Mouse (Mus musculus) embryonic facial prominence, embryonic 15.5 days (tissue): ENCODE data around the gene Ehmt1. TPM values are rescaled to one million over a fixed set of nuclear protein-coding genes. Genes with fewer than 3 reads are reported as not detected.

Source experiments
- ATAC-seq: fragments of 200-750 bp; cut with Nextera tagmentation; 2 replicates; pipeline ENCODE4 v1.8.0; 2017; ENCODE audit warnings: low read depth, moderate TSS enrichment; ENCODE audit not compliant: insufficient number of reproducible peaks, low FRiP score, low TSS enrichment
- H3K27ac ChIP-seq: fragments of 300-500 bp; sonication (generic); replicated peaks from 2 replicates; pipeline ENCODE4 v1.5.1; 2015; ENCODE audit warnings: mild to moderate bottlenecking, inconsistent platforms
- H3K27me3 ChIP-seq: fragments of 300-500 bp; sonication (generic); 2 replicates; pipeline ENCODE4 v1.6.1; 2015; ENCODE audit warnings: inconsistent platforms
- H3K36me3 ChIP-seq: fragments of 300-500 bp; sonication (generic); 2 replicates; pipeline ENCODE4 v1.6.1; 2015; ENCODE audit warnings: mild to moderate bottlenecking, inconsistent platforms
- H3K4me1 ChIP-seq: fragments of 300-500 bp; sonication (generic); 2 replicates; pipeline ENCODE4 v1.6.1; 2015; ENCODE audit warnings: inconsistent platforms
- H3K4me2 ChIP-seq: fragments of 300-500 bp; sonication (generic); replicated peaks from 2 replicates; pipeline ENCODE4 v1.6.1; 2015; ENCODE audit warnings: mild to moderate bottlenecking, inconsistent platforms
- H3K4me3 ChIP-seq: fragments of 300-500 bp; sonication (generic); replicated peaks from 2 replicates; pipeline ENCODE4 v1.5.1; 2015; ENCODE audit warnings: mild to moderate bottlenecking, inconsistent platforms
- H3K9ac ChIP-seq: fragments of 300-500 bp; sonication (generic); 2 replicates; pipeline ENCODE4 v1.6.1; 2015; ENCODE audit warnings: inconsistent platforms
- H3K9me3 ChIP-seq: fragments of 300-500 bp; sonication (generic); replicated peaks from 2 replicates; pipeline ENCODE4 v1.6.1; 2016; ENCODE audit warnings: inconsistent platforms
- WGBS: fragments of 180-500 bp; shearing (Covaris S2); methylation state at CpG from one replicate; pipeline ENCODE4 v1.1.7; 2015; 5-methylcytosine and 5-hydroxymethylcytosine counted together
- microRNA-seq: library from miRNA; unstranded; fragments of <30 nt; microRNA quantifications from one replicate; pipeline ENCODE4, GENCODE M21; 2016; ENCODE audit warnings: borderline number of aligned reads
- polyA plus RNA-seq: library from polyadenylated mRNA; unstranded; fragments of >200 nt; fragmentation: Nextera tagmentation; extraction: Ambion mirVana; gene quantifications from 2 replicates; pipeline ENCODE4 v1.2.1, GENCODE M21; 2015

Gene Ehmt1
- polyA plus RNA-seq, 1 experiment from 2014 or later, result 85.2 TPM

DNA sequence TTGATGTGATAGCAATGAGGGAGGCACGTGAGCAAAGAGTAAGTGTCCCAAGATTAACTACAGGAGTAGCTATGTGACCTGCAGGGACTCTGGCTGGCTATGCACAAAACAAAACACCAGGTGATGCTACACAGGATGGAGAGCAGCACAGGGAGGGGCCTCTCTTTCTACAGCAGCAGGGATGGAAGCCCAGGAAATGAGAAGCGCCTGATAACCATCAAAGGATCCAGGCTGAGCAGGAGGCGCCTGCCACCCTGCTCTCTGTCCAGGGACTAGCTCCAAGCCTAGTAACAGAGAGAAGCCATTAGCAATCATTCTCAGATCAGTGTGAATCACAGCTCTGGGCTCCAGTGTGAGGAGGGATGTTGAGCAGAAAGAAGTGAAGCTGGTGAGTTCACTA lies 169.4 kb downstream of the Ehmt1 start:
- 62% methylated on average over 3 of the region's 3 CpGs for WGBS

DNA sequence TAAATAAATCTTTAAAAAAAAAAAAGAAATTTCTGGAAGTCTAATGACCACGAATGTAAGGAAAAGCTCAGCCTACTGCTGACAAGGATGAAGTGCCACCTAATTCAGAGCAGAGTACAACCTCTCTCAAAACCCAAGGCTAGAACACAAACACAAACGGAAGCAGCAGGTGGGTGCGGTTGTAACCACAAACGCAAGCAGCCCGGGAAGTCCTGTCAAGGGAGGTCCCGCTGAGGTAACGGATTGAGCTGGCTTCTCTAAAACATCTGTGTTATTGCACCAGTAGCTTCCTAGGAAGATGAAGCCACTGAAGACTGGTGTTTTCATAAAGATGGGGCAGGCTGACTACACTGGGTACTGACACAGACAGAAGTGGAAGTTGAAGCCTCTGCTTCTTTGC lies 171.5 kb downstream of the Ehmt1 start:
- Histone ChIP-seq H3K36me3 (no peaks in the 10 kb centered on the region), H3K27ac (no peak overlapping the region), H3K4me3 (no peak overlapping the region), H3K4me2 (no peak overlapping the region), H3K27me3 (no peaks in the 10 kb centered on the region), H3K9me3 (no peaks in the 10 kb centered on the region), H3K9ac (no peak overlapping the region), H3K4me1 (0 out of 2 replicates have a peak, but pooled peaks cover 7% of the 10 kb centered on the region)
- no peak for ATAC-seq
- WGBS, result 60% methylated on average over 7 of the region's 7 CpGs

More for the DNA sequence above, 169.4 kb downstream of the Ehmt1 start:
- no peak overlapping the region for H3K27ac ChIP-seq
- H3K9ac ChIP-seq, result no peak overlapping the region
- H3K9me3 ChIP-seq, result no peaks in the 10 kb centered on the region
- 0 out of 2 replicates have a peak, but pooled peaks cover 4% of the 10 kb centered on the region for H3K4me1 ChIP-seq
- H3K36me3 ChIP-seq, result no peaks in the 10 kb centered on the region
- no peak overlapping the region for H3K4me2 ChIP-seq
- ATAC-seq, result no peak
- no peak overlapping the region for H3K4me3 ChIP-seq
- H3K27me3 ChIP-seq, result no peaks in the 10 kb centered on the region

Small RNA genes lying within 50 kb of the gene (microRNA-seq; reads per million reads assigned to microRNA genes)
- not detected for gene Gm22875

Other genes with a start within 250 kb of the Ehmt1 start
- 1.2 and 1.3 TPM in 2 replicates for gene Cacna1b, start 156.5 kb downstream of the Ehmt1 start, polyA plus RNA-seq
- gene Arrdc1, start 15.6 kb upstream of the Ehmt1 start, polyA plus RNA-seq, result 50.5 and 52.7 TPM in 2 replicates
- gene Zmynd19, start 30.2 kb upstream of the Ehmt1 start, polyA plus RNA-seq, result 17.0 and 19.4 TPM in 2 replicates
- gene Dph7, start 42.8 kb upstream of the Ehmt1 start, polyA plus RNA-seq, result 25.7 and 32.6 TPM in 2 replicates
- gene Mrpl41, start 55.5 kb upstream of the Ehmt1 start, polyA plus RNA-seq, result 127 and 132 TPM in 2 replicates
- gene Pnpla7, start 56.4 kb upstream of the Ehmt1 start, polyA plus RNA-seq, result 8.5 and 9.7 TPM in 2 replicates
- gene Nsmf, start 134.7 kb upstream of the Ehmt1 start, polyA plus RNA-seq, result 93.0 and 97.2 TPM in 2 replicates
- gene Entpd8, start 160.7 kb upstream of the Ehmt1 start, polyA plus RNA-seq, result not detected in 2 replicates
- gene Noxa1, start 175.5 kb upstream of the Ehmt1 start, polyA plus RNA-seq, result 0.37 and 0.39 TPM in 2 replicates